Mouse (Mus musculus) embryonic facial prominence, embryonic 12.5 days (tissue): ENCODE measurements around the gene Gal3st3. TPM values are rescaled to one million over a fixed set of nuclear protein-coding genes. Genes with fewer than 3 reads are reported as not detected.
"Not testable (repeated sequence)": the region's sequence is repeated elsewhere in the genome, so short reads cannot be mapped to it uniquely, and the experiment has no call there.

Source experiments
- ATAC-seq: fragments of 200-750 bp; cut with Nextera tagmentation; 2 replicates; pipeline ENCODE4 v1.8.0; 2017; ENCODE audit not compliant: insufficient number of reproducible peaks, insufficient read depth, low FRiP score, low TSS enrichment
- H3K27ac ChIP-seq: fragments of 300-500 bp; sonication (generic); 2 replicates; pipeline ENCODE4 v1.5.1; 2016; ENCODE audit warnings: mild to moderate bottlenecking
- H3K27me3 ChIP-seq: fragments of 300-500 bp; sonication (generic); 2 replicates; pipeline ENCODE4 v1.6.1; 2016; ENCODE audit warnings: mild to moderate bottlenecking, moderate library complexity
- H3K36me3 ChIP-seq: fragments of 300-500 bp; sonication (generic); 2 replicates; pipeline ENCODE4 v1.6.1; 2016; ENCODE audit warnings: mild to moderate bottlenecking
- H3K4me1 ChIP-seq: fragments of 300-500 bp; sonication (generic); 2 replicates; pipeline ENCODE4 v1.6.1; 2016
- H3K4me2 ChIP-seq: fragments of 300-500 bp; sonication (generic); replicated peaks from 2 replicates; pipeline ENCODE4 v1.6.1; 2016; ENCODE audit warnings: mild to moderate bottlenecking, moderate library complexity
- H3K4me3 ChIP-seq: fragments of 300-500 bp; sonication (generic); 2 replicates; pipeline ENCODE4 v1.5.1; 2016; ENCODE audit warnings: mild to moderate bottlenecking
- H3K9ac ChIP-seq: fragments of 300-500 bp; sonication (generic); 2 replicates; pipeline ENCODE4 v1.6.1; 2016; ENCODE audit warnings: mild to moderate bottlenecking, moderate library complexity
- H3K9me3 ChIP-seq: fragments of 300-500 bp; sonication (generic); 2 replicates; pipeline ENCODE4 v1.6.1; 2016; ENCODE audit warnings: mild to moderate bottlenecking, moderate library complexity
- WGBS: fragments of 180-500 bp; shearing (Covaris S2); methylation state at CpG from one replicate; pipeline ENCODE4 v1.1.7; 2016; 5-methylcytosine and 5-hydroxymethylcytosine counted together
- polyA plus RNA-seq: library from polyadenylated mRNA; unstranded; fragments of >200 nt; fragmentation: Nextera tagmentation; extraction: Ambion mirVana; gene quantifications from 2 replicates; pipeline ENCODE4 v1.2.1, GENCODE M21; 2016

Gene Gal3st3
- polyA plus RNA-seq, 1 experiment from 2014 or later: 8.5 TPM

DNA sequence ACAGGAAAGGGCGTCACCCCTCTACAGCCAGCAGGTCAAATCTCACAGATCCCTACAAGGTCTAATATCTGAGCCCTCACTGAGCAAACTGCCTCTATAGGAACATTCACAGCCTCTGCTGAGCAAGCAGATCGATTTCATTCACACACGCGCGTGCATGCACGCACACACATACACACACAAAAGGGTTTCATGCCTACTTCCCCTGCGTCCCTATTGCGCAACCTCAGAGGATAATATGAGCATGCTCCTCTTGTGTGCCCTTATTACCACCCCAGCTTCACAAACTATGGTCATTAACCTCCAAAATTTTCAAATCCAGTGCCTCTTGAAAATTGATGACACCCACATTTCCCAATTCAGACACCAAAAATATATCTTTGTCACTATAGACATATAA is 15.1 kb downstream of the Gal3st3 start:
- peaks cover 7% of the 10 kb centered on the region; the same call in 1 of the 2 replicates for H3K9me3 ChIP-seq
- 0 out of 2 replicates have a peak, but pooled peaks cover 3% of the 10 kb centered on the region for H3K27me3 ChIP-seq
- no peaks in the 10 kb centered on the region for H3K4me1 ChIP-seq
- H3K27ac ChIP-seq: no peak overlapping the region
- no peak overlapping the region for H3K4me2 ChIP-seq
- no peaks in the 10 kb centered on the region for H3K36me3 ChIP-seq
- ATAC-seq: no peak
- no peak overlapping the region for H3K9ac ChIP-seq
- H3K4me3 ChIP-seq: no peak overlapping the region
- 86% methylated on average over 8 of the region's 8 CpGs for WGBS

DNA sequence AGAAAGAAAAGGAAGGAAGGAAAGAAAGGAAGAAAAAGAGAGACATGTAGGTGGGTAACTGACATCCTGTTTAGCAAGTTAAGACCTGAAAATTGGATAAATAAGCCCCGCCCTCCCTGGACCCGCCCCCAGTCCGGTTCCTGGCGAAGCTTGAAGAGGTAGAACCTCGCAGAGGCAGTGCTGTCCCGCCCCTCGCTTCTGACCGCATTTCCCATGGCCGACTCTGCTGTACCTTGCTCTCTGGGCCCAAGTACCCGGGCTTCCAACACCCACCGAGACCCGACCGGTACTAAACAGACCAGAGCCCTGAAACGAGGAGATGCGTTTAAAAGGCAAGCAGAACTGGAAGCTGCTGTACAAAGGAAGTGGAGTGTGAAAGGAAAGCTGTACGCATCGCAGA is 25.7 kb downstream of the Gal3st3 start:
- no peak overlapping the region for H3K27ac ChIP-seq
- H3K4me3 ChIP-seq: no peak overlapping the region
- WGBS: 62% methylated on average over 17 of the region's 17 CpGs
- no peak for ATAC-seq
- no peak overlapping the region for H3K4me2 ChIP-seq
- H3K9me3 ChIP-seq: no peaks in the 10 kb centered on the region
- H3K27me3 ChIP-seq: no peaks in the 10 kb centered on the region
- H3K4me1 ChIP-seq: no peaks in the 10 kb centered on the region
- H3K36me3 ChIP-seq: no peaks in the 10 kb centered on the region
- no peak overlapping the region for H3K9ac ChIP-seq

DNA sequence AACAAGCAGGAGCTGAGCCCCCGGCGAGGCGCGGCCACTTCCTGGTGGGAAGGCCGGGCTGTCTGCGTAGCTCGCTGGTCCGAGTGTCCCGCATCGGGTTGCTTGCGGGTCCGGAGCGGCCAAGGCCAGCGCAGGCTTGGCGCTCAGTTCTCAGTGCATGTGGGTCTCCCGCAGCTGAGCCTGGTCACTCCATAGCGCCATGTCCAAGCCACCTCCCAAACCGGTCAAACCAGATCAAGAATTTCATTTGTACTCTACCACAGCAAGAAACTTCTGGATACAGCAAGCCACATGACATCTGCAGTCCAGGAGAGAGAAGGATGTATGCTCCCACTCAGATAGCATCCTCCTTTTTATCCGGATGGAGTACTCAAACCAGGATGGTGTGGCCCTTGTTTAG is 29.8 kb downstream of the Gal3st3 start:
- WGBS: 67% methylated on average over 19 of the region's 19 CpGs
- no peaks in the 10 kb centered on the region for H3K4me1 ChIP-seq
- H3K27ac ChIP-seq: no peak overlapping the region
- H3K4me2 ChIP-seq: no peak overlapping the region
- no peak for ATAC-seq
- H3K9me3 ChIP-seq: no peaks in the 10 kb centered on the region
- no peak overlapping the region for H3K4me3 ChIP-seq
- no peak overlapping the region; the same call in 1 of the 2 replicates for H3K9ac ChIP-seq
- no peaks in the 10 kb centered on the region for H3K27me3 ChIP-seq
- no peaks in the 10 kb centered on the region for H3K36me3 ChIP-seq

DNA sequence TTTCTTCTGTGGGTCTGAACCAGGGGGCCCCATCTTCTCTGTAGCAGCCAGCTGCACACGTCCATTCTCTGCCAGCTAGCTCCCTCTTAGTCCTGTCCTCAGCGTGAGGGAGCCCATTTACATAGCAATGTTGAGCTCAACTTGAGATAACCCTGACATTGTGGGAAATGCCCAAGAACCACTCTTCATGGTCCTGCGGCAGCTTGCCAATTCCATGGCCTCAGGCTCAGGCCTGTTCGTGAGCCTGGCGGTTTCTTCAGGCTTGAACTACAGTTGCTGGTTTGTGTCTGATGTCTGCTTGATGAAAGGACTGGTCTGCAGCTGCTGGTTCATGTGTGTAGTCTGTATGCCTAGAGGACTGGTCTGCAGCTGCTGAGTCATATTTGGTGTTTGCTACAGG is 36.6 kb downstream of the Gal3st3 start:
- Histone ChIP-seq H3K27ac (no peak overlapping the region), H3K9me3 (no peaks in the 10 kb centered on the region), H3K4me1 (no peaks in the 10 kb centered on the region), H3K27me3 (no peaks in the 10 kb centered on the region), H3K36me3 (no peaks in the 10 kb centered on the region), H3K4me3 (no peak overlapping the region), H3K9ac (no peak overlapping the region), H3K4me2 (no peak overlapping the region)
- WGBS: 71% methylated on average over 5 of the region's 5 CpGs
- no peak for ATAC-seq

DNA sequence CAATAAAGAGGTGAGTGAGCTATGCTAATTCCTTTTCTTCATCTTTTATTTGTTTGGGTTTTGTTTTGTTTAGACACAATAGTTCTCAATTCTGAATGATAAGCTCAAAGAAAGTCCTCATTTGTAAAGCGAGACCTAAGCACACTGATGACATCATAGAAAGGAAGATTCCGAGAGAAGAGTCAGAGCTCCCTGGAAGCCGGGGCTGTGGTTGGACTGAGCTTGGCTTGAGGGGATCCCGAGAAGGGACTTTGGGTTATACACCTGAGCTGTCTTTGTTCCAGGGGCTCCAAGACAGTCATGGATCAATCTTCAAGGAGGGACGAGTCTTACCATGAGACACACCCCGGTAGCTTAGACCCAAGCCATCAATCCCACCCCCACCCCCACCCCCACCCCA is 37.3 kb downstream of the Gal3st3 start, which contains the start of gene Catsper1:
Gene Catsper1, plus strand, starts transcription at position 301 of the 400 bp plus-strand sequence.
- no peak for ATAC-seq

DNA sequence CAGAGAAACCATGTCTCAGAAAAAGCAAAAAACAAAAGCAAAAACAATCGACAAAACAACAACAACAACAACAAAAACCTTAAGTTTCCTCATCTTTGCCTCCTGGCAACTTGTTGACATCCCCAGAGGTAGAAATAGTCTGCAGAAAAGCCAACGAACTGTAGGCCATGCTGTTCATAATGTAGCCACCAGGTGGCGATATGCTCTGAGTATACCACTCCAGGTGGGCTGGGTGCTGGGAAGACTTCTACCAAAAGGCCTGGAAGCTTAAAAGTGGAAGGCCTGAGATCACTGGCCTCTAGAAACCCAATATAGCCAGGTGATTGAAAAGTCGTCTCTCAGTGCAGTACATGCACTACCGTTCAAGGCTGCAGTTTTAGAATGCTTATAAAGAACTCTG is 39.8 kb downstream of the Gal3st3 start:
- WGBS: 21% methylated on average over 5 of the region's 5 CpGs
- Histone ChIP-seq H3K27ac (no peak overlapping the region), H3K9ac (no peak overlapping the region), H3K4me3 (no peak overlapping the region), H3K36me3 (no peaks in the 10 kb centered on the region), H3K4me1 (no peaks in the 10 kb centered on the region), H3K9me3 (no peaks in the 10 kb centered on the region), H3K27me3 (no peaks in the 10 kb centered on the region), H3K4me2 (no peak overlapping the region)
- ATAC-seq: no peak

More for the DNA sequence above, 37.3 kb downstream of the Gal3st3 start, which contains the start of gene Catsper1:
- Histone ChIP-seq H3K4me2 (no peak within 1 kb of the TSS), H3K9ac (no peak within 1 kb of the TSS), H3K4me3 (no peak within 1 kb of the TSS), H3K9me3 (no peaks in the 10 kb centered on the region), H3K4me1 (no peaks in the 10 kb centered on the region), H3K27me3 (no peaks in the 10 kb centered on the region), H3K36me3 (no peaks in the 10 kb centered on the region), H3K27ac (no peak within 1 kb of the TSS)
- 86% methylated on average over 6 of the region's 6 CpGs for WGBS

DNA sequence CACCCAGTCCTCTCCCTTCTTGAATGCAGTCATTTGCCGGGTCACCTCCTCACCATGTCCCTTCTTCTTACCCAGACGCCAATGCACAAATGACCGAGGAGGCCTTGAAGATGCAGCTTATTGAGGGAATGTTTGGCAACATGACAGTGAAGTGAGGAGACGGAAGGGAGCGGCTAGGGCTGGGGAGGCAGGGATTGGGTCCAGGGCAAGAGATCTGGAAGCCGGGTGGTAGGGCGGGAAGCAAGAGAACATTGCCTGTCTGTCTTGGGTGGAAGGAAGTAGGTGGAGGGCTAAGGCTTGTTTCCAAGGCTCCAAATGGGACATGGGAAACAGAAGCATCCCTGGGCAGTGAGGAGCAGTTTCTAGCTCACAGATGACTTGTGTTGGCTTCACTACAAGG is 43.2 kb downstream of the Gal3st3 start:
- Histone ChIP-seq H3K27ac (no peak overlapping the region), H3K4me1 (no peaks in the 10 kb centered on the region), H3K9me3 (no peaks in the 10 kb centered on the region), H3K9ac (no peak overlapping the region), H3K27me3 (no peaks in the 10 kb centered on the region), H3K4me2 (no peak overlapping the region), H3K36me3 (no peaks in the 10 kb centered on the region), H3K4me3 (no peak overlapping the region)
- no peak for ATAC-seq
- 87% methylated on average over 7 of the region's 7 CpGs for WGBS

DNA sequence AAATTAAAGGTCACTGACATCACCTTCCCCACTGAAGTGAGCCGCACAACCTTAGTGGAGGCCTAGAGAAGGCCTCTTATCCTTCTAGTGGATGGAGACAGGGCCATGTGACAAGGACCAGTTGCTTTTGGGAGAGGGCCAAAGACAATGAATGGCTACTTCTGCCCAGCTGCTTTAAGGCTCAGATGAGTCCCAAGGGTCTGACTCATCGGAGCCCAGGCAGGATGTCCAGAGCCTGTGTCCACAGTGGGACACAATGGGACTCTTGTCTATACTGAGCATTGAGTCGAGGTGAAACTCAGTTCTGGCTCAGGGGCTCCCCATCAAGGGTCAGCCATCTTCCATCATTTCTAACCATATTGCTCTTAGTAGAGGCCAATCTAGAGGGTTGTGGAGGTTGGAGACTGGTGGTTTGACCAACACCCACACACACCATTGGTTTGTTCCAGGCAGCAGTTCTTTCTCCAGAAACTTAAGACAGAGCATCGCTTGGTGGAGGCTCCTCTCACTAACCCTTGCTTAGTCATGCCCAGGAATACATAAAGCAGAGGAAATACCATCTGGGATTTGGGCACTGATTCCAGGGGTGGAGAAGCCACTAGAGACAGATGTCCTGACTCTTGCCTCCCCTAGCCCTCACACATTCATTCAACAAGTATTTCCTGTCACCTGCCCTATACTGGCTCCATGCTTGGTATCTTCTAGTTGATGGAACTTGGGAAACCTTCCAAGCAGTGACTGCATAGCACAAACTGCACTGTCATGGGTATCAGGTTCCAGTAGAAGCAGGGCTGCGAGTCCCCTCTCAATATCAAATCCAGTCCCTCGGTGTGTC is 47.4 kb downstream of the Gal3st3 start:
- 0 out of 2 replicates have a peak, but pooled peaks cover 5% of the 10 kb centered on the region for H3K4me1 ChIP-seq
- no peaks in the 10 kb centered on the region for H3K9me3 ChIP-seq
- no peak overlapping the region for H3K9ac ChIP-seq
- ATAC-seq: no peak
- H3K27ac ChIP-seq: no peak overlapping the region
- 61% methylated on average over 6 of the region's 6 CpGs for WGBS
- no peak overlapping the region for H3K4me3 ChIP-seq
- no peak overlapping the region for H3K4me2 ChIP-seq
- no peaks in the 10 kb centered on the region for H3K36me3 ChIP-seq
- H3K27me3 ChIP-seq: peaks cover 17% of the 10 kb centered on the region

DNA sequence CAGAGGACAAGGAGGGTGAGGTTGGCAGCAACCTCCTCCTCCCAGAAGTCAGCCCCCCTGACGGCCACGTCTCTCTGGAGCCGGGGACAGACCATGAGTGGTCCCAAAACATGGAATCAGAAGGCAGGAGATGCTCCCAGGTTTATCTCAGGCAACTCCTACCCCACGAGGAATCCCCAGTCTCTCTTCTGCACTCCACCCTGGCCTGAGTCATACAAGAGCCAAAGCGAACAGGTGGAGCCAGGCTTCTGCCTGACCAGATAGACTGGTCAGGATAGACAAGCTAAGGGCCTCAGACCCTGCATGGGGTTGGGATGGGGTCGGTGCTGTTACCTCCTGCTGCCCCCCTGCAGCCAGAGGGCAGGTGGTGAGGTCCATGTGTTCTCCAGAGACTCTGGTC is 49.9 kb downstream of the Gal3st3 start:
- no peak overlapping the region for H3K4me3 ChIP-seq
- ATAC-seq: no peak
- H3K27me3 ChIP-seq: peaks cover 17% of the 10 kb centered on the region
- no peak overlapping the region for H3K9ac ChIP-seq
- H3K9me3 ChIP-seq: no peaks in the 10 kb centered on the region
- H3K4me2 ChIP-seq: no peak overlapping the region
- no peak overlapping the region for H3K27ac ChIP-seq
- H3K36me3 ChIP-seq: no peaks in the 10 kb centered on the region
- 76% methylated on average over 6 of the region's 6 CpGs for WGBS
- 0 out of 2 replicates have a peak, but pooled peaks cover 5% of the 10 kb centered on the region for H3K4me1 ChIP-seq

DNA sequence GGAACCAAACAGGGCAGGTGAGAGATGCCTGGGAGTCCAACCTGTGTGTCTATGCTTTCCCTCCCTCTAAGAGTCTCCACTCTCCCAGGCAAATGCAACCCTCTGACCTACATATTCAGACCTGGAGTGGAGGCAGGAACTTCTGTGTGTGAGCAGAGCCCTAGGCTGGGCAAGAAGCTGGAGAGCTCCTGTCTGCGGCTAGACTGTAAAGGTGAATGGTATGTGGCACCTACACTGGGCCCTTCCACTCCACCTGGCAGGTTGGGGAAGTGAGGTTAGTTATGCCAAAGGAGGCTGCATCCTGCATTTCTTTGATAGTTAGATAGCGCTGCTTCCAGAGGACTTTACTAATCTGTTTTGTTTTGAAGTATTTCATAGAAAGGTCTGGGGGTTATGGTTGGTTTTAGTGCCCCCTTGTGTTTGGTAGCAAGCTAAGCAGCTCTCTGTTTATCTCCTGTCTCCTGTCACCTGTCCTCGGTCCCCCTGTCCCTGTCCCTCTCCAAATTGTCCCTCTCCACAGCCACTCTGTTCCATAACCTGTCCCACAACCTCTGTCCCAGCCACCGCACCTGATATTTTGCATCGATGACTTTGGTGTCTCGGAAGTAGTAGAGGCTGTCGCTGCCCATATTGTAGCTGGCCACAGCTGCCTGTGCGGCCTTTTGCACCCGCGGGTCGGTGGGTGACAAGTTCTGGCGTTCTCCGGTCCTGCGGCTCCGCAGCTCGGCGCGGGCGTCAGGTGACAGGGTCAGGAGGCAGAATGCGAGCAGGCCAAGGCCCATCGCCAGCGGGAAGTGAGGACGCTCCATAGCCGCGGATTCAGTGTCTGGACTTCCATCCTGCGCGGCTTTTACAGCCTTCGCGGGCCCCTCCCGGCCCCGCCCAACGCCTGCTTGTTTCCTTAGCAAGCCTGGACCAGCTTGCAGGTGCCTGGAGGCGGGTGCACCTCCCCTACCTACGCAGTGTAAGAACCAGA is 50.7 kb downstream of the Gal3st3 start:
- WGBS: 4% methylated on average over 34 of the region's 34 CpGs
- no peaks in the 10 kb centered on the region for H3K9me3 ChIP-seq
- H3K27ac ChIP-seq: no peak overlapping the region
- ATAC-seq: peak; percentile 30; the same call in 1 of the 2 replicates
- no peaks in the 10 kb centered on the region for H3K36me3 ChIP-seq
- peak overlapping the region; percentile 67 for H3K4me2 ChIP-seq
- H3K4me3 ChIP-seq: peak overlapping the region; percentile 35
- peak overlapping the region; percentile 48 for H3K9ac ChIP-seq
- H3K27me3 ChIP-seq: peaks cover 17% of the 10 kb centered on the region
- 0 out of 2 replicates have a peak, but pooled peaks cover 5% of the 10 kb centered on the region for H3K4me1 ChIP-seq

DNA sequence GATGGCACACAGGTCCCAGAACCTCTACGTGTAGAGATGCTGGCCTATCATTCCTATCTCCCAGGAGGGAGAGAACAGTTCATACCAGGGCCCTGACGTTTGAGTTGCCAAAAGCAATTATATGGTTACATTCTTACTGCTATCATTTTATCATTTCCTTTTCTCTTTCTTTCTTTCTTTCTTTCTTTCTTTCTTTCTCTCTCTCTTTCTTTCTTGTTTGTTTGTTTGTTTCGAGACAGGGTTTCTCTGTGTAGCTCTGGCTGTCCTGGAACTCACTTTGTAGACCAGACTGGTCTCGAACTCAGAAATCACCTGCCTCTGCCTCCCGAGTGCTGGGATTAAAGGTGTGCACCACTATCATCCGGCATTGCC is 51.4 kb downstream of the Gal3st3 start, which contains the start of gene Cst6:
Gene Cst6, minus strand, starts transcription at position 73 of the 372 bp plus-strand sequence.
- H3K27ac ChIP-seq, H3K4me1 ChIP-seq, ATAC-seq, H3K36me3 ChIP-seq, H3K9me3 ChIP-seq: not testable (repeated sequence)
- peak within 1 kb of the TSS; percentile 48 for H3K9ac ChIP-seq
- H3K4me3 ChIP-seq: peak within 1 kb of the TSS; percentile 35
- H3K4me2 ChIP-seq: peak within 1 kb of the TSS; percentile 67
- WGBS: 62% methylated on average over 6 of the region's 6 CpGs
- peaks cover 17% of the 10 kb centered on the region for H3K27me3 ChIP-seq
